Mouse (Mus musculus) lung, postnatal 36 days (tissue): ENCODE results near the gene Arhgap44.

Experiments
- DNase-seq: peaks from one replicate; pipeline ENCODE4 v3.0.0; 2022; ENCODE audit warnings: mixed read lengths

Gene Arhgap44

GRCm38 (mm10) chr11:65080274-65080673 is 82.5 kb downstream of the Arhgap44 start:
- DNase-seq, result no peak

GRCm38 (mm10) chr11:65069609-65070008 is 93.2 kb downstream of the Arhgap44 start:
- no peak for DNase-seq

- DNase-seq, result no peak
Measured at GRCm38 (mm10) chr11:65069051-65069450, 93.7 kb downstream of the Arhgap44 start.

- no peak for DNase-seq
Measured at GRCm38 (mm10) chr11:65065201-65065600, 97.6 kb downstream of the Arhgap44 start.

GRCm38 (mm10) chr11:65061437-65061836 is 101.3 kb downstream of the Arhgap44 start:
- DNase-seq, result peak; percentile 44

GRCm38 (mm10) chr11:65059531-65059930 is 103.2 kb downstream of the Arhgap44 start:
- DNase-seq, result no peak

- no peak for DNase-seq
Measured at GRCm38 (mm10) chr11:65058224-65058908, 104.4 kb downstream of the Arhgap44 start.

GRCm38 (mm10) chr11:65055596-65055995 is 107.2 kb downstream of the Arhgap44 start:
- DNase-seq, result no peak

GRCm38 (mm10) chr11:65054216-65054615 is 108.5 kb downstream of the Arhgap44 start:
- no peak for DNase-seq

GRCm38 (mm10) chr11:65050819-65051218 is 111.9 kb downstream of the Arhgap44 start:
- no peak for DNase-seq

- no peak for DNase-seq
Measured at GRCm38 (mm10) chr11:65049090-65049489, 113.7 kb downstream of the Arhgap44 start.

GRCm38 (mm10) chr11:65040556-65040955 is 122.2 kb downstream of the Arhgap44 start:
- no peak for DNase-seq

- DNase-seq, result peak; percentile 75
Measured at GRCm38 (mm10) chr11:65039517-65040095, 123.2 kb downstream of the Arhgap44 start.

GRCm38 (mm10) chr11:65038996-65039395 is 123.8 kb downstream of the Arhgap44 start:
- DNase-seq, result peak; percentile 25

GRCm38 (mm10) chr11:65032221-65032620 is 130.5 kb downstream of the Arhgap44 start:
- DNase-seq, result no peak

- DNase-seq, result peak; percentile 33
Measured at GRCm38 (mm10) chr11:65030201-65030600, 132.6 kb downstream of the Arhgap44 start.

GRCm38 (mm10) chr11:65028049-65028448 is 134.7 kb downstream of the Arhgap44 start:
- DNase-seq, result peak; percentile 15

- DNase-seq, result no peak
Measured at GRCm38 (mm10) chr11:65022771-65023170, 140.0 kb downstream of the Arhgap44 start.

- peak; percentile 75 for DNase-seq
Measured at GRCm38 (mm10) chr11:65020744-65021143, 142.0 kb downstream of the Arhgap44 start.

GRCm38 (mm10) chr11:65016754-65017153 is 146.0 kb downstream of the Arhgap44 start:
- no peak for DNase-seq

- no peak for DNase-seq
Measured at GRCm38 (mm10) chr11:65013906-65014305, 148.9 kb downstream of the Arhgap44 start.

GRCm38 (mm10) chr11:65006047-65006446 is 156.7 kb downstream of the Arhgap44 start:
- peak; percentile 38 for DNase-seq

- peak; percentile 79 for DNase-seq
Measured at GRCm38 (mm10) chr11:65004836-65005235, 157.9 kb downstream of the Arhgap44 start.

GRCm38 (mm10) chr11:65003611-65004010 is 159.2 kb downstream of the Arhgap44 start:
- DNase-seq, result no peak

- no peak for DNase-seq
Measured at GRCm38 (mm10) chr11:65001729-65002128, 161.0 kb downstream of the Arhgap44 start.
